Mouse (Mus musculus) forebrain, embryonic 11.5 days (tissue): ENCODE data around the gene Myt1l. TPM values are rescaled to one million over a fixed set of nuclear protein-coding genes. Genes with fewer than 3 reads are reported as not detected.

ENCODE experiments used
- ATAC-seq: fragments of 200-750 bp; cut with Nextera tagmentation; replicated peaks from 2 replicates; pipeline ENCODE4 v1.8.0; 2017; ENCODE audit warnings: moderate TSS enrichment; ENCODE audit not compliant: low FRiP score
- DNase-seq: peaks from one replicate; pipeline ENCODE4 v3.0.0-alpha.2; 2017; ENCODE audit warnings: low spot score
- H3K27ac ChIP-seq: fragments of 300-500 bp; sonication (generic); 2 replicates; pipeline ENCODE4 v1.5.1; 2014; ENCODE audit warnings: low read depth, low read length
- H3K27me3 ChIP-seq: fragments of 300-500 bp; sonication (generic); 2 replicates; pipeline ENCODE4 v1.6.1; 2014; ENCODE audit warnings: mild to moderate bottlenecking, low read length, mixed read lengths; ENCODE audit not compliant: control insufficient read depth, insufficient read depth
- H3K36me3 ChIP-seq: fragments of 300-500 bp; sonication (generic); 2 replicates; pipeline ENCODE4 v1.6.1; 2014; ENCODE audit warnings: mild to moderate bottlenecking, low read length, moderate library complexity, mixed read lengths; ENCODE audit not compliant: control insufficient read depth, insufficient read depth
- H3K4me1 ChIP-seq: fragments of 300-500 bp; sonication (generic); replicated peaks from 2 replicates; pipeline ENCODE4 v1.6.1; 2014; ENCODE audit warnings: low read length, mixed read lengths; ENCODE audit not compliant: control insufficient read depth, insufficient read depth
- H3K4me2 ChIP-seq: fragments of 300-500 bp; sonication (generic); 2 replicates; pipeline ENCODE4 v1.6.1; 2014; ENCODE audit warnings: low read depth, mild to moderate bottlenecking, low read length, moderate library complexity, mixed read lengths; ENCODE audit not compliant: severe bottlenecking
- H3K4me3 ChIP-seq: fragments of 300-500 bp; sonication (generic); 2 replicates; pipeline ENCODE4 v1.5.1; 2014; ENCODE audit warnings: low read depth, low read length
- H3K9ac ChIP-seq: fragments of 300-500 bp; sonication (generic); 2 replicates; pipeline ENCODE4 v1.6.1; 2014; ENCODE audit warnings: low read length
- H3K9me3 ChIP-seq: fragments of 300-500 bp; sonication (generic); 2 replicates; pipeline ENCODE4 v1.6.1; 2016; ENCODE audit warnings: low read length, mixed read lengths; ENCODE audit not compliant: control insufficient read depth
- WGBS: fragments of 180-500 bp; shearing (Covaris S2); extraction: QIAGEN DNeasy Blood & Tissue Kit; methylation state at CpG from one replicate; pipeline ENCODE4 v1.1.7; 2014; 5-methylcytosine and 5-hydroxymethylcytosine counted together
- polyA plus RNA-seq: library from polyadenylated mRNA; unstranded; fragments of >200 nt; fragmentation: Nextera tagmentation; extraction: Ambion mirVana; gene quantifications from 2 replicates; pipeline ENCODE4 v1.2.1, GENCODE M21; 2014

Myt1l gene
- polyA plus RNA-seq, 1 experiment from 2014 or later: 18.7 TPM

GRCm38 (mm10) chr12:29972533-29972932, 444.3 kb downstream of the Myt1l start:
- Histone ChIP-seq H3K9me3 (no peaks in the 10 kb centered on the region), H3K4me3 (no peak overlapping the region), H3K27ac (no peak overlapping the region), H3K27me3 (no peaks in the 10 kb centered on the region), H3K4me1 (no peaks in the 10 kb centered on the region), H3K36me3 (peaks cover 3% of the 10 kb centered on the region; the same call in 1 of the 2 replicates), H3K9ac (no peak overlapping the region), H3K4me2 (no peak overlapping the region)
- ATAC-seq (no peak), DNase-seq (no peak)
- 86% methylated on average over 6 of the region's 6 CpGs for WGBS
